Mouse (Mus musculus): ENCODE results near the gene Prickle1.

DNA sequence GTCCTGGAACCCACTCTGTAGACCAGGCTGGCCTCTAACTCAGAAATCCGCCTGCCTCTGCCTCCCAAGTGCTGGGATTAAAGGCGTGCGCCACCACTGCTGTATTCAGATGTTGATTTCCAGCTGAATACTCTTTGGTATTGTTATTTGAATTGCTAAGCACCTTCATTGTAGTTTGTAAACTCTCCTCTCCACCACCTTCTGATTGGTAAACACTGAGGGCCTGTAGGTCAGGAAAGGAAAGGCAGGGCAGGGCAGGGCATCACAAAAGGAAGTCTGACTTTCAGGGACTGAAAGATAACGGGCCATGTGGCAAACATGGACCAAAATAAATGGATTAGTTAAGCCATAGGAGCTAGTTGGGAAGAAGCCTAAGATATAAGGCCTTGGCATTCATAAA is 106.1 kb downstream of the Prickle1 start:
- TF ChIP-seq CTCF (IDR thresholded peaks at IDR 0.05; ENCODE audit: control insufficient read depth, insufficient read depth, low read length): no peak
- TF ChIP-seq POLR2A (IDR thresholded peaks at IDR 0.05; ENCODE audit: borderline replicate concordance, control insufficient read depth, low read depth, low read length): no peak
